In the genomic region with DNA sequence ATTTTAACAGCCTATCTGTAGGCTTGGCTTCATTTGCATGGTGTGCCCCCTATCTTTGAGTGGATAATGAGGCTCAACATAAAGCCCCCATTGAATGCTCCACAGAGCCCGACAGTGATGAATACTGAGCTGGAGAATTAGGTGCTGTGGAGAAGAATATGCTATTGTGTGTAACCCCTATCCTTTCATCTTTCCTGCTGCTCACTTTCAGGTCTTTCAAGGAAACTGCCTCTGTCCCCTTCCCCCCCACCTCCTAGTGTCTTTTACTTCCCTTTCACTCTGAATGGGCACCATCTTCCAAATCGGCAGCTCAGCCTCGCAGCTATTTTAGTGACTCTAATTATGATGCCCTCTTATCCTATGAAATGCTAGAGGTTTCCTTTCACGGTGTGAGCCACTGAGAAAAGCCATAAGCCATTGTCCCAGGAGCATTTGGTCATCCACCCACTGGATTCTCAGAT, we compare ENCODE assay signal across 9 mouse cellular contexts.
DNase-seq lines count a peak whose midpoint lies in the region; ATAC-seq and TF ChIP-seq lines count a peak whose summit lies in the region.
"Had no signal": no experiment of that assay in that cellular context is flagged by ENCODE, and none has a peak within 500 bp of the region (broad histone marks: within the 10 kb centered on the region; RNA-seq: fewer than 3 reads in every experiment).

No protein-coding gene starts in this region.

- H3K27ac ChIP-seq in lung, embryonic 14.5 days (ENCODE audit: low read depth): no peak overlapping the region
- H3K27ac ChIP-seq in hindbrain, postnatal 0 days: no peak overlapping the region
- H3K27ac ChIP-seq: liver, embryonic 12.5 days had no signal

- no peaks in the 10 kb centered on the region for H3K36me3 ChIP-seq in lung, embryonic 14.5 days (ENCODE audit: insufficient read depth)
- H3K36me3 ChIP-seq in hindbrain, postnatal 0 days (ENCODE audit: insufficient read depth, low read length): no peaks in the 10 kb centered on the region
- H3K36me3 ChIP-seq: liver, embryonic 12.5 days had no signal

- no peak for DNase-seq in frontal cortex, postnatal 36 days (ENCODE audit: low spot score in 2 of 2)
- no peak for DNase-seq in lung, embryonic 14.5 days
- no peak for DNase-seq in lung, postnatal 36 days
- peak; percentile 9 for DNase-seq in hindbrain, postnatal 0 days (ENCODE audit: low spot score)
- DNase-seq in retina, postnatal 1 day: peak; percentile 92
- DNase-seq in left cerebral cortex, adult 9 months (ENCODE audit: low spot score in 2 of 2): no peak
- no peak for DNase-seq in testis, postnatal 14 days (ENCODE audit: low spot score)

- TF ChIP-seq CTCF in lung, embryonic 14.5 days (IDR thresholded peaks at IDR 0.05; ENCODE audit: low read depth): no peak
- 0 out of 2 replicates have a peak, but pooled peaks have one; percentile 3 for TF ChIP-seq CTCF in hindbrain, postnatal 0 days (IDR thresholded peaks at IDR 0.05; ENCODE audit: low read depth)

- WGBS in lung, embryonic 14.5 days: 10% methylated on average over 4 of the region's 4 CpGs
- WGBS in hindbrain, postnatal 0 days: 2% methylated on average over 4 of the region's 4 CpGs

- H3K4me3 ChIP-seq in lung, embryonic 14.5 days (ENCODE audit: low read depth, low read length): no peak overlapping the region
- no peak overlapping the region for H3K4me3 ChIP-seq in hindbrain, postnatal 0 days (ENCODE audit: low read length)
- H3K4me3 ChIP-seq: liver, embryonic 12.5 days had no signal

- no peaks in the 10 kb centered on the region for H3K9me3 ChIP-seq in lung, embryonic 14.5 days (ENCODE audit: low read depth, low read length)
- H3K9me3 ChIP-seq in hindbrain, postnatal 0 days (ENCODE audit: low read length): no peaks in the 10 kb centered on the region
- H3K9me3 ChIP-seq: liver, embryonic 12.5 days had no signal

- H3K9ac ChIP-seq in lung, embryonic 14.5 days: no peak overlapping the region
- H3K9ac ChIP-seq in hindbrain, postnatal 0 days (replicated peaks; ENCODE audit: low read length): no peak overlapping the region
- H3K9ac ChIP-seq: liver, embryonic 12.5 days had no signal

- no peaks in the 10 kb centered on the region for H3K27me3 ChIP-seq in lung, embryonic 14.5 days (ENCODE audit: insufficient read depth, low read length)
- H3K27me3 ChIP-seq in hindbrain, postnatal 0 days (ENCODE audit: insufficient read depth, low read length): no peaks in the 10 kb centered on the region
- H3K27me3 ChIP-seq: liver, embryonic 12.5 days had no signal

- 0 out of 2 replicates have a peak, but pooled peaks cover 7% of the 10 kb centered on the region for H3K4me1 ChIP-seq in lung, embryonic 14.5 days (ENCODE audit: insufficient read depth)
- 0 out of 2 replicates have a peak, but pooled peaks cover 8% of the 10 kb centered on the region for H3K4me1 ChIP-seq in hindbrain, postnatal 0 days (ENCODE audit: insufficient read depth, low read length)
- H3K4me1 ChIP-seq: liver, embryonic 12.5 days had no signal

- ATAC-seq in frontal cortex, adult (ENCODE audit: low TSS enrichment): peak; percentile 57; the same call in 1 of the 2 replicates
- 0 out of 2 replicates have a peak, but pooled peaks have one; percentile 28 for ATAC-seq in lung, embryonic 14.5 days (ENCODE audit: insufficient read depth)
- ATAC-seq in hindbrain, postnatal 0 days: peak; percentile 43; the same call in 1 of the 2 replicates
- ATAC-seq: liver, embryonic 12.5 days had no signal

- H3K4me2 ChIP-seq in lung, embryonic 14.5 days: no peak overlapping the region; the same call in 1 of the 2 replicates
- peak overlapping the region; percentile 40 for H3K4me2 ChIP-seq in hindbrain, postnatal 0 days (ENCODE audit: low read depth, low read length)
- H3K4me2 ChIP-seq: liver, embryonic 12.5 days had no signal

Comparison
In these comparisons a context has a peak if more than half of its experiments do, and no peak if none do; other contexts are left out.
1. DNase-seq: peak in hindbrain, postnatal 0 days (single experiment) and retina, postnatal 1 day (single experiment); none in frontal cortex, postnatal 36 days (0 of 2), lung, embryonic 14.5 days (single experiment), lung, postnatal 36 days (single experiment), left cerebral cortex, adult 9 months (0 of 2) and testis, postnatal 14 days (single experiment).
2. Peak in every context shown above with its lines, with median percentiles within 50 percentile points of each other: ATAC-seq.